Mouse (Mus musculus) hindbrain, embryonic 12.5 days (tissue): ENCODE data around the gene Epb41l3. TPM values are rescaled to one million over a fixed set of nuclear protein-coding genes. Genes with fewer than 3 reads are reported as not detected.
"Not testable (repeated sequence)": the region's sequence is repeated elsewhere in the genome, so short reads cannot be mapped to it uniquely, and the experiment has no call there.

Experiments used
- ATAC-seq: fragments of 200-750 bp; cut with Nextera tagmentation; 2 replicates; pipeline ENCODE4 v1.8.0; 2017; ENCODE audit warnings: moderate TSS enrichment; ENCODE audit not compliant: low FRiP score
- H3K27ac ChIP-seq: fragments of 300-500 bp; sonication (generic); 2 replicates; pipeline ENCODE4 v1.5.1; 2016; ENCODE audit warnings: mild to moderate bottlenecking
- H3K27me3 ChIP-seq: fragments of 300-500 bp; sonication (generic); 2 replicates; pipeline ENCODE4 v1.6.1; 2016; ENCODE audit warnings: mild to moderate bottlenecking
- H3K36me3 ChIP-seq: fragments of 300-500 bp; sonication (generic); 2 replicates; pipeline ENCODE4 v1.6.1; 2016; ENCODE audit warnings: mild to moderate bottlenecking
- H3K4me1 ChIP-seq: fragments of 300-500 bp; sonication (generic); 2 replicates; pipeline ENCODE4 v1.6.1; 2016
- H3K4me2 ChIP-seq: fragments of 300-500 bp; sonication (generic); replicated peaks from 2 replicates; pipeline ENCODE4 v1.6.1; 2016; ENCODE audit warnings: mild to moderate bottlenecking
- H3K4me3 ChIP-seq: fragments of 300-500 bp; sonication (generic); 2 replicates; pipeline ENCODE4 v1.5.1; 2016; ENCODE audit warnings: mild to moderate bottlenecking
- H3K9ac ChIP-seq: fragments of 300-500 bp; sonication (generic); 2 replicates; pipeline ENCODE4 v1.6.1; 2016; ENCODE audit warnings: mild to moderate bottlenecking, moderate library complexity
- H3K9me3 ChIP-seq: fragments of 300-500 bp; sonication (generic); replicated peaks from 2 replicates; pipeline ENCODE4 v1.6.1; 2016; ENCODE audit warnings: mild to moderate bottlenecking
- WGBS: fragments of 180-500 bp; shearing (Covaris S2); methylation state at CpG from one replicate; pipeline ENCODE4 v1.1.7; 2016; 5-methylcytosine and 5-hydroxymethylcytosine counted together
- polyA plus RNA-seq: library from polyadenylated mRNA; unstranded; fragments of >200 nt; fragmentation: Nextera tagmentation; extraction: Ambion mirVana; gene quantifications from 2 replicates; pipeline ENCODE4 v1.2.1, GENCODE M21; 2016

Epb41l3 gene
- polyA plus RNA-seq, 1 experiment from 2014 or later, result 104 TPM

DNA sequence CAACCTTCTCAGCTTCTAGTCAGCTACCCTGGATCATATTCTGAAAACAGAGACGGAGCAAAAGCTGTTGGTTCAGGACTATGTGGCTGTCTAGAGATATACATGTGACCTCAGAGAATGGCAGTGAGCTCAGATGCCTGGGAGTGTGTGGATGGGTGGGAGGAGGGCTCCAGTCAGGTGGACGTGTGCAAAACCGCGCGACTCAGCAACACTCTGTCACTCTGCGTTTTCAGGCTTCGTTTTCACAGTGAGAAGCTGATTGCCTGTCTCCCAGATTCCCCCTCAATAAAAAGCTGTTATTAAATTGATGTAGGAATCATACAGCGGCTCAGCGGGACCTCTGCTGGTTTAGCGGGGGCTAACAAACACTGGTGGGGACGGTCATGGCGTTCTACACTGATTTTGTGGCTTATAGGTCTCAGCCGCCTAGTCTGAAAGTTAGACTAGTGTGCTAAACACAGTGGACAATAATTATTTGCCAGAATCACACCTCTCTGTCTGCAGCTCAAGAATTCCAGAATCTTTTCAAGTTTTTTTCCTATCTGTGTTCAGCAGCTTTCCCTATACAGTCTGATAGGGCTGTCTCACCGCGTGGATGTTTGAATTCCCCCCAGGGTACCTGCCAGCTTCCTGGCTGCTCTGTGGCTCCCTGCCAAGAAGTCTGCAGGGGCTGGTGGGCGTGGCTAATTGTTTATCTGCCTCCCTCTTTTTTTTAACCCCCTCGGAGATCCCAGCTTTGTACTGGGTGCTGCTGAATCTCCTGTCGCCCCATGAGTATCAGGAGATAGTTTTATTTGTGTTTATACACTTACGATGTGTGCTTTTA lies 45.3 kb downstream of the Epb41l3 start:
- peak overlapping the region; percentile 38; the same call in 1 of the 2 replicates for H3K9ac ChIP-seq
- ATAC-seq, result peak; percentile 79
- H3K9me3 ChIP-seq, result no peaks in the 10 kb centered on the region
- 7% methylated on average over 19 of the region's 19 CpGs for WGBS
- H3K36me3 ChIP-seq, result no peaks in the 10 kb centered on the region
- H3K4me1 ChIP-seq, result peaks cover 17% of the 10 kb centered on the region
- H3K27ac ChIP-seq, result no peak overlapping the region
- peak overlapping the region; percentile 53 for H3K4me2 ChIP-seq
- H3K4me3 ChIP-seq, result peak overlapping the region; percentile 18; the same call in 1 of the 2 replicates
- peaks cover 6% of the 10 kb centered on the region; the same call in 1 of the 2 replicates for H3K27me3 ChIP-seq

GRCm38 (mm10) chr17:69122403-69122802 lies 46.9 kb downstream of the Epb41l3 start:
- H3K27ac ChIP-seq, H3K36me3 ChIP-seq, ATAC-seq, H3K4me3 ChIP-seq, H3K27me3 ChIP-seq, H3K9me3 ChIP-seq, H3K9ac ChIP-seq: not testable (repeated sequence)
- Histone ChIP-seq H3K4me1 (peaks cover 17% of the 10 kb centered on the region), H3K4me2 (peak overlapping the region; percentile 38)
- 12% methylated on average over 6 of the region's 6 CpGs for WGBS

DNA sequence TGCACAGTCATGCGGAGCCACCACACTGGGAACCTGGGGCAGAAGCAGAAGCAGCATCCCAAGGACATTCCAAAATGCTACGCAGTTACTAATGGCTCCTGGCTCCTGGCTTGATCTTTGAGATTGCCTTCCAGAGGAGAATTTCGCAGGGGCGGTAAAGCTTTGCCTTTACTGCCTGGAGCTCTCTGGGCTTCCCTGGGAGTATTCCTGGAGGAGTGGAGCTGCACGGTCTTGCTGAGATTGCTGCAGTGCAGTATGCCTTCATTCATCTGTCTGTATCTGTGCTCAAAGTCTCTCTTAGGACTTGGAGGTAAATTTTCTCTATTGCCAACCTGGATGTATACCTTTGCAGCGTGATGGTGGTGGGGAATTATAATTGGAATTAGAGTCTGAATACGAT lies 52.0 kb downstream of the Epb41l3 start:
- Histone ChIP-seq H3K4me1 (peaks cover 17% of the 10 kb centered on the region), H3K27me3 (no peaks in the 10 kb centered on the region; the same call in 1 of the 2 replicates), H3K9ac (no peak overlapping the region), H3K4me3 (no peak overlapping the region), H3K27ac (no peak overlapping the region), H3K9me3 (no peaks in the 10 kb centered on the region), H3K36me3 (no peaks in the 10 kb centered on the region), H3K4me2 (no peak overlapping the region)
- ATAC-seq, result no peak
- 85% methylated on average over 7 of the region's 7 CpGs for WGBS

- WGBS, result 73% methylated on average over 5 of the region's 5 CpGs
- ATAC-seq, result no peak
- Histone ChIP-seq H3K4me2 (no peak overlapping the region), H3K4me3 (no peak overlapping the region), H3K9ac (no peak overlapping the region), H3K9me3 (no peaks in the 10 kb centered on the region), H3K36me3 (no peaks in the 10 kb centered on the region), H3K27me3 (no peaks in the 10 kb centered on the region), H3K27ac (no peak overlapping the region), H3K4me1 (peaks cover 17% of the 10 kb centered on the region)
Observed at GRCm38 (mm10) chr17:69127981-69128380, 52.5 kb downstream of the Epb41l3 start.

GRCm38 (mm10) chr17:69129434-69129833 lies 54.0 kb downstream of the Epb41l3 start:
- H3K4me3 ChIP-seq, result no peak overlapping the region
- ATAC-seq, result no peak
- H3K27me3 ChIP-seq, result no peaks in the 10 kb centered on the region
- H3K27ac ChIP-seq, result no peak overlapping the region
- no peak overlapping the region for H3K9ac ChIP-seq
- no peak overlapping the region for H3K4me2 ChIP-seq
- 30% methylated on average over 6 of the region's 6 CpGs for WGBS
- H3K9me3 ChIP-seq, result no peaks in the 10 kb centered on the region
- H3K36me3 ChIP-seq, result no peaks in the 10 kb centered on the region
- H3K4me1 ChIP-seq, result peaks cover 17% of the 10 kb centered on the region

DNA sequence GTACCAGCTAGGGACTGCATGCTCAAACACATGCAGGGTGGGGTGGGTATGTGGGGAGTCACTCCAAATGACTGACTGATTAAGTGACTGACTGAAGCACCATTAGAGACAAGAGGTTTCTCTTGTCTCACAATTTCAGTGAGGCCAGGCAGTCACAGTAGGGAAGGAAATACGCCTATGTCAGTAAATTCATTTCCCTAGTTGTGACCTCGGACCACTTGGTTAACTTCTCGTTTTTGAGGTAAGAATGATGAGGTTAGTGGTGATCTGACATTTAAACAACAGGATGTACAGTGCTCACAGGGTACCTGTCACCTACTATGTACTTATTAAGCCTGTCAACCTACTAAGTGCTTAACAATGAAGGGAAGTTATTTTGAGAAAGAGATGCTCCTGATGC lies 67.5 kb downstream of the Epb41l3 start:
- Histone ChIP-seq H3K4me1 (no peaks in the 10 kb centered on the region), H3K4me2 (no peak overlapping the region), H3K4me3 (no peak overlapping the region), H3K27me3 (no peaks in the 10 kb centered on the region), H3K9ac (no peak overlapping the region), H3K9me3 (no peaks in the 10 kb centered on the region), H3K36me3 (no peaks in the 10 kb centered on the region), H3K27ac (no peak overlapping the region)
- no peak for ATAC-seq
- WGBS, result 84% methylated on average over 3 of the region's 3 CpGs

- Histone ChIP-seq H3K36me3 (no peaks in the 10 kb centered on the region), H3K4me3 (no peak overlapping the region), H3K4me1 (peaks cover 4% of the 10 kb centered on the region; the same call in 1 of the 2 replicates), H3K9ac (no peak overlapping the region), H3K9me3 (no peaks in the 10 kb centered on the region), H3K27me3 (no peaks in the 10 kb centered on the region; the same call in 1 of the 2 replicates), H3K4me2 (no peak overlapping the region), H3K27ac (no peak overlapping the region)
- ATAC-seq, result no peak
Observed at GRCm38 (mm10) chr17:69150826-69151225, 75.3 kb downstream of the Epb41l3 start.

- no peaks in the 10 kb centered on the region; the same call in 1 of the 2 replicates for H3K27me3 ChIP-seq
- no peaks in the 10 kb centered on the region for H3K36me3 ChIP-seq
- H3K9me3 ChIP-seq, result no peaks in the 10 kb centered on the region
- ATAC-seq, result no peak
- 32% methylated on average over 3 of the region's 3 CpGs for WGBS
- no peak overlapping the region for H3K4me3 ChIP-seq
- no peak overlapping the region for H3K9ac ChIP-seq
- H3K27ac ChIP-seq, result no peak overlapping the region
- peaks cover 6% of the 10 kb centered on the region; the same call in 1 of the 2 replicates for H3K4me1 ChIP-seq
- no peak overlapping the region for H3K4me2 ChIP-seq
Observed at GRCm38 (mm10) chr17:69151281-69151680, 75.8 kb downstream of the Epb41l3 start.

- H3K4me3 ChIP-seq, result no peak overlapping the region
- H3K27me3 ChIP-seq, result no peaks in the 10 kb centered on the region; the same call in 1 of the 2 replicates
- WGBS, result 78% methylated on average over 8 of the region's 8 CpGs
- no peak for ATAC-seq
- no peak overlapping the region for H3K27ac ChIP-seq
- peaks cover 14% of the 10 kb centered on the region; the same call in 1 of the 2 replicates for H3K4me1 ChIP-seq
- H3K36me3 ChIP-seq, result no peaks in the 10 kb centered on the region
- no peak overlapping the region for H3K4me2 ChIP-seq
- no peak overlapping the region for H3K9ac ChIP-seq
- H3K9me3 ChIP-seq, result no peaks in the 10 kb centered on the region
Observed at GRCm38 (mm10) chr17:69155034-69155433, 79.6 kb downstream of the Epb41l3 start.

GRCm38 (mm10) chr17:69156522-69157100 lies 81.1 kb downstream of the Epb41l3 start:
- no peaks in the 10 kb centered on the region; the same call in 1 of the 2 replicates for H3K27me3 ChIP-seq
- under 1% methylated on average over 55 of the region's 58 CpGs for WGBS

GRCm38 (mm10) chr17:69157101-69157808 lies 81.8 kb downstream of the Epb41l3 start:
- H3K4me1 ChIP-seq, result peaks cover 14% of the 10 kb centered on the region; the same call in 1 of the 2 replicates
- no peaks in the 10 kb centered on the region for H3K36me3 ChIP-seq
- H3K4me2 ChIP-seq, result peak overlapping the region; percentile 88
- peak; percentile 73 for ATAC-seq
- WGBS, result 1% methylated on average over 59 of the region's 66 CpGs
- peak overlapping the region; percentile 70 for H3K4me3 ChIP-seq
- peak overlapping the region; percentile 70 for H3K27ac ChIP-seq
- H3K9me3 ChIP-seq, result no peaks in the 10 kb centered on the region
- no peaks in the 10 kb centered on the region; the same call in 1 of the 2 replicates for H3K27me3 ChIP-seq
- H3K9ac ChIP-seq, result peak overlapping the region; percentile 85

More at GRCm38 (mm10) chr17:69156522-69157100, 81.1 kb downstream of the Epb41l3 start:
- Histone ChIP-seq H3K9ac (peak overlapping the region; percentile 85), H3K4me3 (peak overlapping the region; percentile 70), H3K4me1 (peaks cover 14% of the 10 kb centered on the region; the same call in 1 of the 2 replicates), H3K4me2 (peak overlapping the region; percentile 88), H3K9me3 (no peaks in the 10 kb centered on the region), H3K36me3 (no peaks in the 10 kb centered on the region), H3K27ac (peak overlapping the region; percentile 70)
- ATAC-seq, result peak; percentile 88

GRCm38 (mm10) chr17:69157809-69158185 lies 82.3 kb downstream of the Epb41l3 start:
- 0 out of 2 replicates have a peak, but pooled peaks have one; percentile 20 for ATAC-seq
- H3K9me3 ChIP-seq, result no peaks in the 10 kb centered on the region
- H3K27ac ChIP-seq, result no peak overlapping the region
- peaks cover 11% of the 10 kb centered on the region; the same call in 1 of the 2 replicates for H3K4me1 ChIP-seq
- WGBS, result 7% methylated on average over 11 of the region's 11 CpGs
- H3K4me3 ChIP-seq, result peak overlapping the region; percentile 70
- H3K9ac ChIP-seq, result peak overlapping the region; percentile 85
- H3K4me2 ChIP-seq, result peak overlapping the region; percentile 88
- no peaks in the 10 kb centered on the region for H3K36me3 ChIP-seq
- no peaks in the 10 kb centered on the region; the same call in 1 of the 2 replicates for H3K27me3 ChIP-seq
